Mouse (Mus musculus) gastrocnemius, postnatal 36 days (tissue): ENCODE measurements around the gene Afdn. TPM values are rescaled to one million over a fixed set of nuclear protein-coding genes. Genes with fewer than 3 reads are reported as not detected.

Source experiments
- DNase-seq, 2 experiments: peaks; one replicate each; pipeline ENCODE4 v3.0.0; 2022
- intact Hi-C: fragments of 180-260 bp; cut with DNase I; formaldehyde crosslinking; loops from one replicate; pipeline ENCODE4 v1.15.1; 2025
- total RNA-seq, 2 experiments: library from RNA; stranded (reverse); gene quantifications; 2 replicates each; pipeline ENCODE4 v1.2.3; 2021

The Afdn gene
- total RNA-seq, 2 experiments from 2014 or later, result 46.9 to 48.8 TPM

DNA sequence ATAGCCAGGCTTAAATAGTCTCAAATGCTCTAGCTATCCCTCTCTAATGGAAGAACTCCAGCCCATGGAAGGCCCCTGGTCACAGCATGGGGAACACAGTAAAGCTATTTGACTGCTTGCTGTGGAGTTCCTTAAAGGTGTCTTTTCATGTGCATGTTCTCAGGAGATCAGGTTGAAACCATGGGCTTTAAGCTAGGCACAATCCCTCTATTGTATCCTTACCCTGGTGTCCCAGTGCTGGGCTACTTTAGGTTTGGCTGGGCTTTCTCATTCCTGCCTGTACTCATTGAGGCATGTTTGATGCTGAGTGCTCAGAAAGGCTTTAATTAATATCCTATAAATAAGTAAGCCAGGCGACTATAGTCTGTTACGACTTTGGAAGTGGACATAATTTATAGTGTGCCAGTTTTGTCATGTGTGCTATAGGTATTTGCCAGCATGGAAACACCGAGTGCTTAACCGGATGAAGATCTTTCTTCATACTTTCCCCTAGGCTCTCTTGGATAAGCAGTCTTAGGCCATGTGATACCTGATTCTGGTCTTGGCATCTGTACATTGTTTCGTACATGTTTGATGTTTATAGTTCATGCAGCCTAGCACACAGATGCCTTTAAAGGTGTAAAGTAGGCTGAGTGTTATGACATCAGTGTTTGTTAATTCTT, 96.2 kb downstream of the Afdn start:
- intact Hi-C loops, result no loop called here
- DNase-seq, result no peak

DNA sequence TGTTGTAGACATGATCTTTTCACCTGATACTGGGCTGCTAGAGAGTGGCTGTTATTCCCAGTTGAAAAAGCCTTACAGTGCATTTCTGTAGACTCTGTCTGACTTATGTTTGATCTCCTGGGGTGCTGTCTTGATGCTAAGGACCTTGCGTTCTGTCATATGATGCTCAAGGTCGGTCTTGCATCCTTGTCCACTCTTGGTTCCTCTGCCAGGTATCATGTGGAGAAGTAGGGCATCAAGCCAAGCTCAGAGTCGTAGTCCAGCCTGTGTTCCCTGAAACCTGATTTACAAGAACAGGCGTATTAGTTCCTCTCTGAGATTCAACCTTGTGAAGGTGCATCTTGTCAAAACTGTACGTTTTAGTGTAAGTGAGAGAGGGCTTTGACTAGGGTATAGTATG, 105.0 kb downstream of the Afdn start:
- DNase-seq, result no peak
- intact Hi-C loops, result no loop called here

DNA sequence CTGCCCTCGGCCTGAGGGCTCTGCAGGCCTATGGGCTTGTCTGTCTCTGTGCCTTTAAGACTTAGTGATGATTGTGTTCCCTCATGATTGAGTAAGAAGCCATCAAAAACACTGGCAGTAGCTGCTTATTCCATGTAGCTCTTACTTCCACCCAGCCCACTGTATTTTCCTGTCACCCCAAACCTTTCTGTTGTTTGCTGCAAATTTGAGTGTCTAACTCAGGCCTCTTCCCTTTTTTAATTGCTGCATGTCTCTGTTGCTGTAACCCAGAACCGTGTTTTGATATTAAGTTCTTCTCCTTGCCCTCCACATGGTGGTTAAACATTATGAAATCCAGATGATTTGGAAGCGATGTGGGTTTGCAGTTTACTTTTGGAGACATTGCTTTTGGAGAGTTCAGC, 106.6 kb downstream of the Afdn start:
- intact Hi-C loops, result no loop called here
- DNase-seq, result no peak

- DNase-seq, result peak in 1 of 2 experiments; percentile 24
- intact Hi-C loops, result no loop called here
These were observed 107.1 kb downstream of the Afdn start for GRCm38 (mm10) chr17:13867475-13867874.

- DNase-seq, result no peak
- intact Hi-C loops, result no loop called here
These were observed 109.9 kb downstream of the Afdn start for GRCm38 (mm10) chr17:13870236-13870635.

DNA sequence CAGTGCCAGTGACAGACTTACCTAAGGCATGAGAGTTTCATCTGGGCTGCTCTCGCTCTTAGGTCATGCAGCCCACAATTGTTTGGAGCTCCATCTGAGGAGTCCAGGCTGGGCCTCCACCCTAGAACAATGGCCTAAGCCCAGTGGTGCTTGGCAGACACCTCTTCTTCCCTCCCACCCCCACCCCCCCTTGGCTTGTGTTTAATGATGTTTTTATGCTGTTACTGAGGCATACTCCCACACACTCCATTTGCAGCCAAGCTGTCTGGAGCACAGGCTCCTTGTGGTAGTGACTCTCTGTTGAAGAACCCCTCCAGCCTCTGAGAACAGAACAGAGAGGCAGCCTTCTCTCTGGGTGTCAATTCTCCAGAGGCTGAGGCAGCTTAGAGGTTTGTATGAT, 113.9 kb downstream of the Afdn start:
- DNase-seq, result peak; percentile 32 to 45
- intact Hi-C loops, result no loop called here

GRCm38 (mm10) chr17:13877460-13877859, 117.1 kb downstream of the Afdn start:
- no peak for DNase-seq
- intact Hi-C loops, result loop anchor here (5.0 kb wide), 1 partner anchor 1695 kb away; no protein-coding TSS in a partner anchor

- intact Hi-C loops, result loop anchor here (5.0 kb wide), 1 partner anchor 1697 kb away; no protein-coding TSS in a partner anchor
- DNase-seq, result no peak
These were observed 119.4 kb downstream of the Afdn start for GRCm38 (mm10) chr17:13879731-13880130.

GRCm38 (mm10) chr17:13883540-13883939, 123.2 kb downstream of the Afdn start:
- intact Hi-C loops, result no loop called here
- DNase-seq, result no peak

DNA sequence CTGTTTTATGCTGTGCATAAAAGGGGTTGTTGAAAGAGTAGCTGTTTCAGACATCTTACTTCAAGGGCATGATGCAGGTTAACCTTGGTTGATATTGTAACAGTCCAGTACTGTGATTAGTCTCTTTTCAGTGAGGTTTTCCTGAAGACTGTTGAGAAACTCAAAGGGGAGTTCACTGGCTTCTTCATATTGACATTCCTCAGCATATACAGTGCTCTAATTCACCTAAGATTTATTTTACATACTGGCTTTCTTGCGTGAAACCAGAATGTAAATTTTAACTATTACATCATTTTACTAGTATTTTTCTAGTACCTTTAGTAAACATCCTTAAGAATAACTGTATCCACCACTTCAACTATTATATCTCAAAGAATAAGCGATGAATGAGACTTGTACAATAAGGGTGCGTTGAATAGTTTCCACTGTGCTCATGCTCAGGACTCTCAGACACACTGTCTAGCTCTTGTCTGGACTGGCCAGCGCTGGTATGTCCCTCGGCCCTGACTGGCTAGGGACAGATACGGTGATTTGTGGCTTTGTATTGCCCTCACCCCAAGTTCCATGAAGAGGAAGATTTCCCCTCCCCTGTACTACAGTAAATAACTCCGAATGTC, 129.6 kb downstream of the Afdn start:
- no peak for DNase-seq
- intact Hi-C loops, result no loop called here

DNA sequence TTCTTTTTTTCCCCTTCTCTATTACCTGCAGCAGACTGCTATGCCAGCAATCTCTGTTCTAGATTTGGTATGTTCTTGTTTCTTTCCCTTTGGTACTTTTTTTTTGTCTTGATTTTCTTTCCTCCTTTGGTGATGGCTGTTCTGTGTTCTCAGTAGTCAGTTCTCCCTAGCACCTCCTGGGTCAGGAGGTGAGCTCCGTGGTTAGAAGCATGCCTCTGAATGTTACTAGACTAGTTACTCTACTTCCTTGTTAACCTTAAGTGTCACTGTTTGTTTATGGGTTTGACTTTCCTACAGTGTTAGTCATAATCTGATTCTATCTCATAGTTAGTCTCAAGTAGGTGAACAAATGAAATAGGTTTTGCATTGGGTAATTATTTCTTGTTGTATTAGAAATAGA, 130.6 kb downstream of the Afdn start:
- intact Hi-C loops, result no loop called here

GRCm38 (mm10) chr17:13898838-13899237, 138.5 kb downstream of the Afdn start:
- DNase-seq, result no peak
- intact Hi-C loops, result no loop called here

More for the DNA sequence above, 130.6 kb downstream of the Afdn start:
- no peak for DNase-seq

DNA sequence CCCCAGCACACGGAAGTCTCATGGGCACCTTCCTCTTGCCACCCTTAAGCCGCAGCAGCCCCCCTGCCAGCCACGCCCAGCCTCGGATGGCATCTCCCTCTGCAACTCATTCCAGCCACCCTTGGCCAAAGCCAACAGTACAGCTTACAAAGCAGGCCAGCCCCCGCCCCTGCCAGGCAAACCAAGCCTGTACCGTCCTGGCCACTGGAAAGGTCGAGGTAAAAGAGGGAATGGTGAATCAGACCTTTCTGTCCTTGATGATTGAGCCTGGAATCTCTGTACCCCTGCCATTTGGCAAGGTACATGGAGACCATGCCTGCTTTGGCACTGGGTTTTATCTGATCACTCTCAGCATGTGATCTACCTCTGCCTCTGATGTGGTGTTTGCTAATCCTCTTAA, 138.9 kb downstream of the Afdn start:
- no peak for DNase-seq
- intact Hi-C loops, result no loop called here

DNA sequence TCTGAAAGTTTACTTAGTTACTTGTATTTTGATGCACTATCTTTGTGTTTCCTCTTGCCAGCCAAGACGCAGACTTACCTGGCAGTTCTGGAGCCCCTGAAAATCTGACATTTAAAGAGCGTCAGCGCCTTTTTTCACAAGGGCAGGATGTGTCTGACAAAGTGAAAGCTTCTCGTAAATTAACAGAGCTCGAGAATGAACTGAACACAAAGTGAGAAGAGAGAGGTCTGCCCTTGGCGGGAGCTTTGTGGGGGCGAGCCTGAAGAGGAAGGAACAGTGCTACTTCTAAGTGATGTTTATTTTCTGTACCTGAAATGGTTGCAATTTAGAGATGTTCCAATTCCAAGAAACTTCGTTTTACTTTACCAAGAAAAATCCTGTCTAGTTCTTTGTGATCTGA, 143.5 kb downstream of the Afdn start:
- intact Hi-C loops, result no loop called here
- DNase-seq, result no peak

GRCm38 (mm10) chr17:13907082-13907481, 146.7 kb downstream of the Afdn start:
- intact Hi-C loops, result no loop called here
- DNase-seq, result no peak

GRCm38 (mm10) chr17:13907681-13908080, 147.3 kb downstream of the Afdn start:
- intact Hi-C loops, result no loop called here
- no peak for DNase-seq

- intact Hi-C loops, result no loop called here
- DNase-seq, result no peak
These were observed 153.6 kb downstream of the Afdn start for GRCm38 (mm10) chr17:13913951-13914350.

DNA sequence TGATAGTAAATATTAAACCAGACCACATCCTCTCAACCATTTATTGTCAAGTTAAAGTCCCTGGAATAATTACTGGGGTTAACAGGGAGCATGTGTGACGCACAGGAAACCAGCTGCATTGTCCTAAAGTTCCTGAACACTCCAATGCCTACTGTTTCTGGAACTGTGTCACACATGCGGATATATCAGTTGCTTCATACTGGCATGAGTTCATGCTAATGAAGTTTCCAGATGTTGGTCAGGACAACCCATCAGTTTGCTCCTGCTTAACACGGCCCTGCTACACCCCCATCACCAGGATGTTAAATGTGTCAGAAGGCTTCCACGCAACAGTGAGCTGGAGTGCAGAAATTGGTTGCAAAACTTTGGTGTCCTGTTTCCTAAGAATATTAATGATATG, 154.2 kb downstream of the Afdn start:
- DNase-seq, result no peak
- intact Hi-C loops, result no loop called here

GRCm38 (mm10) chr17:13920771-13921170, 160.4 kb downstream of the Afdn start:
- peak in 1 of 2 experiments; percentile 11 for DNase-seq
- intact Hi-C loops, result no loop called here

DNA sequence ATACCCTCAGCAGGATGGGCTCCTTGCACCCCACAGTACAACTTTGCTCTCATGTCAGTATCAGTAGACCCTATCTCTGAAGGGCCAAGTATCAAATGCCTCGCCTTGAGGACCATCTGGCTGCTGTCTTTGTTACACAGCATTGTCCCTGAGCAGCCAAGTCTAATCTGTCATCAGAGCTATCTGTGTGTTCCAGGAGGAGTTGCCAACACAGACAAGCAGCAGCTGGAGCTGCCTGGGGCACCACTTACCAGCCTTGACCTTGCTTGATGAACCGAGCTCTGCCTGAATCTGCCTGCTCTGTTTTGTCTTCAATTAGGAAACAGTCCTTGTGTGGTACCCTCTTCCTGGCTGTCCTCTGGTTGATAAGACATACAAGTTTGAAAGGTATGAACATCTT, 163.1 kb downstream of the Afdn start:
- DNase-seq, result peak in 1 of 2 experiments; percentile 8
- intact Hi-C loops, result no loop called here

DNA sequence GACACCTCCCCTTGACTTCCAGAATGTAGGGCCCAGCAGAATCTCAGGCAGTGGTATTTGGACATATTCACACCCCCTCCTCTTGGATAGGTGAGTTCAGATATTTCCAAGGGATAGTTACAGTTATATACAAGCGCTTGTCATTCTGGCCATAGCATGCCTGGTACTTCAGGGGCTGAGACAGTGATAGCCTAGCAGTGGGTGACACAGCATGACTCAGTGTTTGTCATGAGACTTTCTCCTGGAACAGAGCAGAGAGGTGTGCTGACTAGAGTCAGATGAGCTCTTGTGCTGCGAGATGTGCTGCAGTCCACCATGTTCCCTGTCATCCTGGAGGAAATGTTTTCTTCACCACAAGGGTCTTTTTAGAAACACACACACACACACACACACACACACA, 164.2 kb downstream of the Afdn start:
- intact Hi-C loops, result no loop called here
- DNase-seq, result peak in 1 of 2 experiments; percentile 6

DNA sequence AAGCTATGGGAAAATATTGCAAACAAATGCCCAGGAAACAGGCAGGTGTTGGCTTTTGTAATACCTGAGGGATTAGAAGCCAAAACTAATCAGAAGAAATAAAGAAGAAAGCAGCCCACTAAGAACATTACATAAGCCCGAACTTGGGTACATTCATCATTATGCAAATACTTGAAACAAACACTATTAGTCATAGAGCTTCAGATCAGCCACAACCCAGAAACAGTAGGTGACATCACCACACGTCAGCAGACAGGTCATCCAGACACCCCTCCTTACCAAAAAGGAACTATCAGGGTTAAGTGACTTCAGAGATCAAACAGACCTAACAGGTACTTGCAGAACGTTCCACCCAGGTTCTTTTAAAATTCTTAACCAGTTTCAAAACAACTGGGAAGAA, 165.6 kb downstream of the Afdn start:
- no peak for DNase-seq
- intact Hi-C loops, result no loop called here
